Mouse (Mus musculus): ENCODE data around the gene Ephb1. TPM values are rescaled to one million over a fixed set of nuclear protein-coding genes. Genes with fewer than 3 reads are reported as not detected.

The Ephb1 gene
- total and polyA plus RNA-seq, 3 experiments = not detected

DNA sequence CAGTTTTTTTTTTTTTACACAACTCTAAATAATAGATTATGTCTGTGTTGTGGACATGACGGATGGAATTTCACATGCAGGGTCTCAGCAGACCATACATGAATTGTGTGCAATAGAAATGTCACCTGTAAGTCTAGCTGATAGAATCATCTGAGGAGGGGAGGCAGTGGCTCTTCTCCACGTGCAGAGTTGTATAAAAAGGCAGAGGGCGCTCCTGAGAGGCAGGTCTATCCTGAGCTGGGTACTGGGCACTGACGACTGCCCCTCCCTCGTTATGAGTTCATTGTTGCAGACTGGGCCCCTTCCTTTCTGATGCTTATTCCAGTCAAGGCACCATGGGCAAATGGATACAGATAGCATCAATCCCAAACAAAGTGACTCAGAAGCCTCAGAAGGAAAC, 318.4 kb downstream of the Ephb1 start:
- Histone ChIP-seq H3K9ac (ENCODE audit: insufficient read depth, low read depth) (no peak overlapping the region), H3K4me1 (ENCODE audit: control insufficient read depth in 1 of 2, insufficient read depth in 2 of 2) (no peaks in the 10 kb centered on the region), H3K79me2 (replicated peaks; ENCODE audit: control insufficient read depth, extremely low read depth, insufficient read depth, poor library complexity, severe bottlenecking) (no peaks in the 10 kb centered on the region), H3K9me3 (replicated peaks; ENCODE audit: low read length) (peaks cover 86% of the 10 kb centered on the region), H3K4me2 (ENCODE audit: insufficient read depth, low read depth, poor library complexity, severe bottlenecking) (no peak overlapping the region), H3K27ac (ENCODE audit: insufficient read depth, low read depth) (no peak overlapping the region), H3K4me3 (replicated peaks in 1 of 3; ENCODE audit: low read depth in 2 of 3, low read length in 2 of 3, poor library complexity in 1 of 3) (no peak overlapping the region), H3K27me3 (replicated peaks) (no peaks in the 10 kb centered on the region), H3K36me3 (replicated peaks in 1 of 2; ENCODE audit: control insufficient read depth in 1 of 2, insufficient read depth in 1 of 2, low read length in 1 of 2) (no peaks in the 10 kb centered on the region)
- TF ChIP-seq NRF1 (IDR thresholded peaks at IDR 0.05; ENCODE audit: low read depth, low read length) (no peak), EP300 (IDR thresholded peaks at IDR 0.05; ENCODE audit: low read length) (no peak), RCOR1 (conservative IDR thresholded peaks at IDR 0.05; ENCODE audit: low read depth, low read length) (no peak), MYC (IDR thresholded peaks at IDR 0.05; ENCODE audit: low read depth, low read length) (no peak), GABPA (IDR thresholded peaks at IDR 0.05; ENCODE audit: insufficient replicate concordance, low read depth, low read length) (no peak), USF2 (conservative IDR thresholded peaks at IDR 0.05; ENCODE audit: low read depth, low read length) (no peak), E2F4 (IDR thresholded peaks at IDR 0.05; ENCODE audit: insufficient replicate concordance, low read depth, low read length) (no peak), MAZ (IDR thresholded peaks at IDR 0.05; ENCODE audit: low read depth, low read length) (no peak), POLR2AphosphoS2 (IDR thresholded peaks at IDR 0.05; ENCODE audit: low read depth, low read length) (no peak), ZKSCAN1 (IDR thresholded peaks at IDR 0.05; ENCODE audit: borderline replicate concordance, low read depth, low read length) (no peak), RAD21 (IDR thresholded peaks at IDR 0.05; ENCODE audit: low read depth, low read length) (no peak), ZC3H11A (IDR thresholded peaks at IDR 0.05; ENCODE audit: low read depth, low read length) (no peak), NELFE (IDR thresholded peaks at IDR 0.05; ENCODE audit: low read depth, low read length) (no peak)
- DNase-seq (ENCODE audit: extremely low read depth) = no peak
- in situ Hi-C loops (cut with MboI; ENCODE audit: low pct_ligation_motif_present, low pct_unique_long_range_greater_than_20kb, low sequenced_read_pairs) = no loop called here
- dilution Hi-C loops (cut with MboI; ENCODE audit: extremely low pct_ligation_motif_present, extremely low pct_unique_long_range_greater_than_20kb, low sequenced_read_pairs) = no loop called here

GRCm38 (mm10) chr9:102033231-102033630, 321.3 kb downstream of the Ephb1 start:
- H3K27ac ChIP-seq (ENCODE audit: insufficient read depth, low read depth) = no peak overlapping the region
- dilution Hi-C loops (cut with MboI; ENCODE audit: extremely low pct_ligation_motif_present, extremely low pct_unique_long_range_greater_than_20kb, low sequenced_read_pairs) (no loop called here), in situ Hi-C loops (cut with MboI; ENCODE audit: low pct_ligation_motif_present, low pct_unique_long_range_greater_than_20kb, low sequenced_read_pairs) (no loop called here)
- peaks cover 89% of the 10 kb centered on the region for H3K9me3 ChIP-seq (replicated peaks; ENCODE audit: low read length)
- H3K27me3 ChIP-seq (replicated peaks) = no peaks in the 10 kb centered on the region
- H3K79me2 ChIP-seq (replicated peaks; ENCODE audit: control insufficient read depth, extremely low read depth, insufficient read depth, poor library complexity, severe bottlenecking) = no peaks in the 10 kb centered on the region
- H3K4me1 ChIP-seq (ENCODE audit: control insufficient read depth in 1 of 2, insufficient read depth in 2 of 2) = no peaks in the 10 kb centered on the region
- no peaks in the 10 kb centered on the region for H3K36me3 ChIP-seq (replicated peaks in 1 of 2; ENCODE audit: control insufficient read depth in 1 of 2, insufficient read depth in 1 of 2, low read length in 1 of 2)
- H3K4me2 ChIP-seq (ENCODE audit: insufficient read depth, low read depth, poor library complexity, severe bottlenecking) = no peak overlapping the region
- TF ChIP-seq ZKSCAN1 (IDR thresholded peaks at IDR 0.05; ENCODE audit: borderline replicate concordance, low read depth, low read length) = no peak
- TF ChIP-seq POLR2A (IDR thresholded peaks at IDR 0.05; ENCODE audit: low read depth, low read length) = no peak
- TF ChIP-seq KAT2A (IDR thresholded peaks at IDR 0.05; ENCODE audit: insufficient replicate concordance, low read length) = no peak
- TF ChIP-seq CTCF (conservative IDR thresholded peaks at IDR 0.05 in 1 of 2, IDR thresholded peaks at IDR 0.05 in 1 of 2; ENCODE audit: low read depth in 2 of 2, low read length in 2 of 2) = no peak
- no peak for TF ChIP-seq BHLHE40 (IDR thresholded peaks at IDR 0.05; ENCODE audit: low read depth, low read length)
- TF ChIP-seq E2F4 (IDR thresholded peaks at IDR 0.05; ENCODE audit: insufficient replicate concordance, low read depth, low read length) = no peak
- no peak for TF ChIP-seq CHD1 (IDR thresholded peaks at IDR 0.05; ENCODE audit: low read depth, low read length)
- TF ChIP-seq NELFE (IDR thresholded peaks at IDR 0.05; ENCODE audit: low read depth, low read length) = no peak
- TF ChIP-seq ETS1 (conservative IDR thresholded peaks at IDR 0.05; ENCODE audit: low read depth, low read length) = no peak
- TF ChIP-seq POLR2AphosphoS2 (IDR thresholded peaks at IDR 0.05; ENCODE audit: low read depth, low read length) = no peak
- TF ChIP-seq ZNF384 (IDR thresholded peaks at IDR 0.05; ENCODE audit: low read depth, low read length) = no peak
- TF ChIP-seq MAX (IDR thresholded peaks at IDR 0.05; ENCODE audit: low read length) = no peak
- TF ChIP-seq ELF1 (IDR thresholded peaks at IDR 0.05; ENCODE audit: low read depth, low read length) = no peak
- no peak for TF ChIP-seq ZMIZ1 (IDR thresholded peaks at IDR 0.05; ENCODE audit: low read depth, low read length)
- no peak for TF ChIP-seq MAZ (IDR thresholded peaks at IDR 0.05; ENCODE audit: low read depth, low read length)
- TF ChIP-seq JUND (conservative IDR thresholded peaks at IDR 0.05; ENCODE audit: low read depth, low read length) = no peak
- no peak for TF ChIP-seq UBTF (IDR thresholded peaks at IDR 0.05; ENCODE audit: low read depth, low read length)
- no peak for TF ChIP-seq IRF4 (IDR thresholded peaks at IDR 0.05; ENCODE audit: low read depth, low read length)
- no peak for TF ChIP-seq ZC3H11A (IDR thresholded peaks at IDR 0.05; ENCODE audit: low read depth, low read length)
- H3K4me3 ChIP-seq (replicated peaks in 1 of 3; ENCODE audit: low read depth in 2 of 3, low read length in 2 of 3, poor library complexity in 1 of 3) = no peak overlapping the region
- no peak for DNase-seq (ENCODE audit: extremely low read depth)
- no peak overlapping the region for H3K9ac ChIP-seq (ENCODE audit: insufficient read depth, low read depth)

Measured in CH12.LX (cell line).